Mouse (Mus musculus): ENCODE results near the gene Gm10309.
"Not testable (repeated sequence)": the region's sequence is repeated elsewhere in the genome, so short reads cannot be mapped to it uniquely, and the experiment has no call there.

Gm10309 gene

DNA sequence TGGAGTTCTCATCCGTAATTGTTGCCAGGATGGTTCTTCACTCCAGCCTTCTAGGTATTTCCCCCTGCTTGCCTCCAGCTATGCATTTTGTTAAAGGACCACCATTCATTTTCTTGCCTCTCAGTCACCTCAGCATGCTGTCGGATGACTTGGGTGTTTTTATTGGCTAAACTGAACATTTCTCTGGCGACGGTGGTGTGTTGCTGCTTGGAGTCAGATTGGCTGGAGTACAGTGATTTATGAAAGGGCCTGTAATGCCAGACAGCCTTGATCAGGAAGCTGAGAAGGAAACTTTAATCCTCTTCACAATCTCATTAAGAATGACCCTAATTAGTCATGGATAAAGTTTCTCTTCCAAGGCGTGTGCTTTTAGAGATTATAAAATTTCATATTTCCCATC, 4.8 kb upstream of the Gm10309 start:
- DNase-seq (ENCODE audit: low spot score) = no peak

GRCm38 (mm10) chr17:86508212-86508490, 3.1 kb upstream of the Gm10309 start:
- no peak for DNase-seq (ENCODE audit: low spot score)

- no peak for DNase-seq (ENCODE audit: low spot score)
These were observed 2.5 kb upstream of the Gm10309 start for GRCm38 (mm10) chr17:86507342-86508211.

DNA sequence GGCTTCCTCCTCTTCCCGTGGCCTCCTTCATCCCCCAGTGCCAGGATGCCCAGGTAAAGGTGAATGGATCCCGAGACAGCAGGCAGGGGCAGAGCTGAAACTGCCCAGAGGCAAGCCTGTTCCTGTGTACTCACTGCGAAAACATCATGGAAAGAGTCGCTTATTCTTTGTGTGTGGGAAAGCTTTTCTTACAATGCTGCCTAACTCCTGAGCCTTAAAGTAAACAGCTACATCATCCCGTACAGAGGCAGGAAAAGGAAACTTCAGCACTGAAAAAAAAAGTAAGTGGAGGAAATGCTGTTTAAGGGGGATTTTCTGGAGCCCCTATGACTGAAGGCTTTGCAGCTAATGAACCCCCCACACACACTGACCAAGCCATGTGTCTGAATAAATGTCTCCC, 1.8 kb upstream of the Gm10309 start:
- no peak for DNase-seq (ENCODE audit: low spot score)

DNA sequence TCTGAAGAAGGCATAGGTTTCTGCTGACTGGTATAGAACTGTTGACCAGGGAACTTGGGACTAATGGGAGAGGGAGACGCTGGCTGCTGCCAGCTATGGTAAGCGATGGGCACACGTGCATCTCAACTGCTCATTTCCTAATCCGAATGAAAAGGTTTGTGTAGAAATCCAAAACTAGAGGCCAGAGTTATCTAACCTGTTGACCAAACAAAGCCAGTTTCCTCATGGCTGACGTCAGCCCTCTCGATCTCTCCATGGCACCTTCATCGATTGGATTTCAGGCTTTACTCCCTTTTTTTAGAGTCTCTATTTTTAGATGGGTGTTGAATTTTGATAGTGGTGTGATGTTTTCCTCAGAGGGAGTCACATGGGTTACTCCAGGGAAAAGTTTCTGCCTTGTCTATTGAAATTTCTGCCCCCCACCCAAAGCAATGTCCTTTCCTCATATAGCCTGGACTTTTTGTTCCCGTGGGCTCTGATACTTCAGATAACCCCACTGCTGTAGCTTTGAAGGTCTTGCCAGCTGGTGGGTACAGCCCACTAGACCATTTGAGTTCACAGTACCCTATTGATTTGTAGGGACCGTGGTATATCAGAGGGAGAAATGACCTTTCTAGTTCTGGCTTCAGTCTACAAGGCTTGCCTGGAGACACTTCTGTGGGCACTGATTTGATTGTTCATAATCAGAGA, 1.7 kb downstream of the Gm10309 start:
- DNase-seq (ENCODE audit: low spot score) = no peak

GRCm38 (mm10) chr17:86501393-86501792, 3.6 kb downstream of the Gm10309 start:
- DNase-seq (ENCODE audit: low spot score) = no peak

DNA sequence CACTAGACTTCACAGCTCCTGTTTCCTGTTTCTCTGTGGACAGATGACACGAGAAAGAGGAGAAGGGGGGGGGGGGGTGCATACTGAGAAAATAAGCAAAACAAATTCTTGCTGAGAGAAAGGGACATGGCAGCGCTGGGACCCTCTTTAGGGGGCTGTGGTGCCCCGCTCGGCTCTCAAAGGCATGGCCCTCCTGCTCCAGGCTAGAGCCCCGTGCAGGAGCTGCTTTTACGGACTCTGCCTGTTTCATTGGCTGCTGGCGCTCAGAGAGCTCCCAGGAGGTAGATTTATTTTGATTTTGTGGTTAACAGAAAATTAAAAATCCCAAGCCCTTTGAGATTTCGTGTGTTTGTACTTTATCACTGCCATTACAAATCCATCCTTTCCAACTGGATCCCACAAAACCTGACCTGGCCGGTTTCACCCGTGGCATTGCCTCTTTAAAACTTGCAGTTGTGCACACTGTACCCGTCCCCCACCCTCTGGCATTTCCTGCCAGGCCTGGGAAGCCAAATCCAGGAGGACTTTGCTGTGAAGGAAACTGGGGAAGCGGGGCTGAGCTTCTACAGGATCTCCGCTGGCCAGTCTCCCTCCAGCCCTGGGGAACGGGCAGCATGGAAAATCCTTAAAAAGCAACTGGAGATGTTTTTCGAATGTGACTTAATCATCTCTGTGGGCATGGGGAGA, 5.5 kb downstream of the Gm10309 start:
- DNase-seq (ENCODE audit: low spot score) = no peak

DNA sequence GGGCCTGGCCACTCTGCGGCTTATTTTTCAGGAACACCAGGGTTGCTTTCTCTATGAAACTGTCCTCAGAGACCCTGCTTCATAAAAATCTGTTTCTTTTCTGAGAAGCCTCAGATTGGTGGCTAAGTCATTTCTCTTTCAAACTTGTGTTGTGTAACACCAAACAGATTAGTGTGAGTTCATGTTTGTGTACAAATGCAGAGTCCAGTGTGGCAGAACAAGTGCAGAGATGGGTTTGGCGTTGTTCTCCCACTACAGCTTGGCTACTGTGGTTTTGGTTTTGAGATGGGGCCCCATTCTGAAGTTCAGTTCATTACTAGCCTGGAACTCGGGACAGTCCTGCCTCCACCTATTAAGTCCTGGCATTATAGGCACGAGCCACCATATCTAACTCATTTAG, 7.7 kb downstream of the Gm10309 start:
- DNase-seq (ENCODE audit: low spot score) = no peak

DNA sequence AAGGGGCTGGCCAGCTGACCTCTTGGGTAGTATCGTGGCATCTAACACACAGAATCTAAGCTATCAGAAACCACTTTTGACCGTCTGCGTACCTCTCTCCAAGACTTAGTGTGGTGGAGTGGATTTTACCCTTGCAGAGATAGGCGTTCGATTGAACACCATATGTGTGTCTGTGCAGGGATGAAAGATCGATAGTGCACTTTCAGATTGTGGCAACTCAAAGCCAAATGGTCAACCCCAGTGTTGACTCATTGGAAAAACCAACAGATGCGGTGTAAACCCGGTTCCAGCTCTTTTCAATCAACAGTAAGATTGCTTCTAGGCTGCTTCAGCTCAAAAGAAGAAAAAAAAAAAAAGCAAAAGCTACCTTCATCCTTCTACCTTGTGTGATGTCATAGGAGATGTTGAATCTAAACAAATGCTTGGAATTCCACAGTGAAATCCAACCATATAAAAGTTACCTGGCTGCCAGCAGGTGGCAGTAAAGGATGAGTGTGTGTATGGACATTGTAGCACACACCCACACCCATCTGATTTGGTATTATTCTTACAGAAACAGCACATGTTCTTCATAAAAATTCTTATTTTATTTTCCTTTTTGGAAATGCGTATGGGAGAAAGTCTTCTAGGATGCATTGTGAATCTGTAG, 8.8 kb downstream of the Gm10309 start:
- no peak for DNase-seq (ENCODE audit: low spot score)

DNA sequence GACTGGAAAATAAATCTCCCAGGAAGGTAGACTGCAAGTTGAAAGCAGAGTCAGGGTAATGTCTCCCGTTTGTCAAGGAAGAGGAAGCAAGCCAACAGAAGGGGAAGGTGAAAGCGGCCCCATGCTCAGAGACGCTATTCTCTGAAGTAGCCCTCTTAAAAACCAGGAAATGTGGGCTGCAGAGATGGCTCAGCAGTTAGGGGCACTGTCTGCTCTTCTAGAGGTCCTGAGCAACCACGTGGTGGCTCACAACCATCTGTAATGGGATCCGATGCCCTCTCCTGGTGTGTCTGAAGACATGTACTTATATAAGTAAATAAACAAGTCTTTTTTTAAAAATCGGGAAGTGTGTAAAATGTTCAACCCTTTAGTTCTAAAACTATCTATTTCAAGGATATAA, 10.1 kb downstream of the Gm10309 start:
- DNase-seq (ENCODE audit: low spot score) = no peak

DNA sequence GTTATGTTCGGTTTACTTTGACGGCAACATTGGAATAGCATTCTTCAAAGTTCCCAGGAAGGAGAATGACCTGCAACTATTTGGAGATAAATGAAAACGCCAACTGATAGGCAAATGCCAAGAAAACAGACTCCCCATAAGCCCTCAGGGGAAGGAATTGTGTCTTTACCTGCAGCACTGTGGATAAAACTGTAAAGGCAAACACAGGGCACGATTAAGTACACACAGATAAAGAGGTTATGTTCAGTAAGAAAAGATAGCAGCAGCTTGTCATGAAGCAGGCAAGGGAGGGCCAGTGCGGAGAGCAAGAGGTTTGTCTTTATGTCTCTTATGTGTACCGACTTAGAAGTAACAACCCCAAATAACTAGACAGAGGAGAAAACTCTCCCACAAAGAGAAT, 10.5 kb downstream of the Gm10309 start:
- no peak for DNase-seq (ENCODE audit: low spot score)

DNA sequence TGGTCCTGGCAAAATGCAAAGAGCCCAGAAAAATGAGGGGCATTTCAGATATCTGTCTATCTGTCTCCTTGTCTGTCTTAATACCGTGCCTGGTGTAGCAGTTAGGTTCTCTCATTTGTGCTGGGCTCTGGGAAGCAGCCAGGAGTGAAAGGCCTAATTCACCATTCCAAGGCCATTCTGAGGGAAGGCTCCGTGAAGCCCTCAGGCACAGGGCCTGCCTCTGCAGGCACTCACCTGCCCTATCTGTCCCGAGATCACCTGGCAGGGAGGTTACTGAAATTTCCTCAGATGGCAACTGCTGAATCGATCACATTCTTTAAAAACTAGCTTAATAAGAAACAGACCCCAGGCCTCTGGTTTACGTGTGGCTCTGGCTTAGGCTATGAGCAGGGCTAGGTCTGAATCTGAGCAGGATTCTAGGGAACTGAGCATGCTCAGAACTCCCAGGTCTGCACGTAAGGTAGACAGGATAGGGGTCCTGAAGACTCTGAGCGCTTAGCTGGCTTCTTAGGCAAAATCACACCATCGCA, 11.1 kb downstream of the Gm10309 start:
- no peak for DNase-seq (ENCODE audit: low spot score)

DNA sequence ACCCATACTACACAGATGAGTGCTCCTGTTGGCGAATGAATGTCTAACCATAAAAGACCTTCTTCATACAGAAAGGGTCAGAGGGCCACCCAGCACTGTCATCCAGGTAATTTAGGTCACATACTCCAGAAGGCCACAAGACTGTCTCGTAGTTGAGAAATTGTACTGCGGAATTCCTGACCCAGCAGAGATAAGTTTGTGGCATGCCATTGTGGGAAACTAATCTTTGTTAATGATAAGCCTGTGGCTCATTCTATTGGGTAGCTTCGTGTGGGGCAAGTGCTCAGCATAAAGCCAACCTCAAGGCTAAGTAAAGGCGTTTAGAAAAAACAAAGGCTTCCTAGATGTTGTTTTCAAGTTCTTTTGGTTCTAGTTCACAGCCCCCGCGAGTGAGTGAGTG, 12.7 kb downstream of the Gm10309 start:
- no peak for DNase-seq (ENCODE audit: low spot score)

DNA sequence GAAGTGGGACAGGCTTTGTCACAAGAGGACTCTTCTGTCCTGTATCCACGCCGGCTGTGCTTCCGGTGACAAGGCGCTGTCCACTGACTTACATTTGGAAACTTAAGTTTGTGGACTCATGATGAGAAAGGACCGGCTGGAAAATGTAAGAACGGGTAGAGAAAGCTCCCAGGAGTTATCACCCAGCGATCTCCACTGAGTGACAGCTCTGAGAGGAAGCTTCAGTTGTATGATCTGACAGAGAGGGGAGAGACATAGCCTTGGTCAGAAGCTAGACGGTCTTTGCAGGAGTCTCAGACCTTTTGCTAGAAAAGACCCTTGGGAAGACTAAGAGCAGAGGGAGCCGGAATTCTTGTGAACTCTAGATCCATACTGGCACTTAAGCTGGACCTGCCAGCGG, 15.2 kb downstream of the Gm10309 start:
- DNase-seq (ENCODE audit: low spot score) = no peak

DNA sequence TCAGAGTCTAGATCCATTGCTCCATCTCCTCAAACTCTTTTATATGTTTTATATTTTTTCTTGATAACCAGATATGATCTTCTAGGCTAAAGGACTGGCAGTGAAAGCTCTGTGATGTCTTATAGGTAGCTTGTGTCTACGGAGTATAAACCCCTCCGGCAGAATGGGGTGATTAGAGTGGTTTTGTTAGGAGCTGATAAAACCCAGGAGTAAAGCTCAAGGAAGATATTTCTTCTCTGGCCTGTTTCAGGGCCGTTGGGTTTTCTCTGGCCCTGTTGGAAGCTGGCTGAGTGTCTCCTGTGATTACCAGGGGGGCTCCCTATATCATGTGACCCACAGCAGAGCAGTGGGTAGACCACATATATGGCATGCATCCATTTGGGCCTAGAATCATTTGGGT, 17.6 kb downstream of the Gm10309 start:
- no peak for DNase-seq (ENCODE audit: low spot score)

GRCm38 (mm10) chr17:86486657-86487056, 18.4 kb downstream of the Gm10309 start:
- no peak for DNase-seq (ENCODE audit: low spot score)

DNA sequence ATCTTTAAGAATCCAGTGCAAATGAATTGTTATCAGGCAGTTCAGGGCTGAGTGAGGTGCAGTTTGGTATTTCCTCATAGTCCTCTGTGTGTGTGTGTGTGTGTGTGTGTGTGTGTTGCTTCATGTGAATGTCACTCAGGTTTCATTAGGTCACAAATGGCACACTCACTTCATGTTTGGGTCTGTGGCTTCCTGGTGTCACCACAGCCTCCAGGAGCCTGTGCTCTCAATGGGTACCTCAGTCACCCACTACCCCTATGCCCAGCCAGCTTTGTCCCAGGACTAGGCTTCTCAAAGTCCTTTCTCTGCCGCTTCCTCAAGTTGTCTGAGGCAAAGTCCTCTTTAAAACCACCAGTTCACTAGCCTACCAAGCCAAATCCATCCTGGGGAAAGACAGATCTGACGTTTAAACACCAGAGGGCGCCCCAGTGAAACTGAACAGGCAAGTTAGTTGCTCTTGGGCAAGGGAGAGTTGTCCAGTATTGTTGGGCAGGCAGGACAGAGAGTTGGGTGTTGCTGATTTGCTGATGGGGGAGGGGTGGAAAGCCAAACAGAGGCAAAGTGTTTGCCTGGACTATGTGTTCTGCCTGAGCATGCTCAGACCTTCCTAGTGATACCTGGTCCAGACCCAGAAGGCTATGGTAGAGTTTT, 20.8 kb downstream of the Gm10309 start:
- DNase-seq (ENCODE audit: low spot score) = peak; percentile 39

DNA sequence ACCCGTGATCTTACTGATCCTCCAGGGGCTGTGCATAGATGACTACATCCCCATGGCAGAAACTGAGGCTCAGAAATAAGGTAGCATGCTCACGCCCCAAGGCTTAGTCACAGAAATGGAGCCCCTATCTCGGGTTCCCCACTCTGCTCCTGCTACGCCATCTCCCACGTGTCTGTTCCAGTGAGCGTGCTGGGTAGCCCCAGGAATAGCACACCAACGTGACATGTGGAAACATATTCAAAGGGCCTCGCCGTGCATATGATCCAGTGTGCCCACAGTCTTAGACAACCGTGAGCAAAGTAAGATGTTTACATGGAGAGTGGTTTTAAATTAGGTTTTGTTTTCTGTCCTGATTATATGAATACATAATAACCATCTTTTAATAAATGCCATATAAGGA, 22.4 kb downstream of the Gm10309 start:
- no peak for DNase-seq (ENCODE audit: low spot score)

- no peak for DNase-seq (ENCODE audit: low spot score)
These were observed 25.6 kb downstream of the Gm10309 start for GRCm38 (mm10) chr17:86479406-86479805.

DNA sequence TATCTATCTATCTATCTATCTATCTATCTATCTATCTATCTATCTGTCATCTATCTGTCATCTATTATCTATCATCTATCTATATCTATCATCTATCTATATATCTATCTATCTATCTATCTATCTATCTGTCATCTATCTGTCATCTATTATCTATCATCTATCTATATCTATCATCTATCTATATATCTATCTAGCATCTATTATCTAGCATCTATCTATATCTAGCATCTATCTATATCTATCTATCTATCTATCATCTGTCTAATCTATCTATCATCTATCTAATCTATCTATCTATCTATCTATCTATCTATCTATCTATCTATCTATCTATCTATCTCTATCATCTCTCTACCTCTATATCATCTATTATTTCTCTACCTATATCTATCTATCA, 27.6 kb downstream of the Gm10309 start:
- not testable (repeated sequence) for DNase-seq (ENCODE audit: low spot score)

GRCm38 (mm10) chr17:86476674-86477073, 28.4 kb downstream of the Gm10309 start:
- DNase-seq (ENCODE audit: low spot score) = no peak

GRCm38 (mm10) chr17:86471684-86472083, 33.3 kb downstream of the Gm10309 start:
- DNase-seq (ENCODE audit: low spot score) = no peak

Measured in ovary, adult 18-20 months (tissue).